Mouse (Mus musculus) hindbrain, embryonic 16.5 days (tissue): ENCODE measurements at regions not wholly inside any gene's neighbourhood (a gene's known extent, or its start where the extent isn't known, plus 50 kb on each side); places are given as distances from the start of the nearest gene placed in this dataset.

ENCODE experiments used
- ATAC-seq: fragments of 200-750 bp; cut with Nextera tagmentation; 2 replicates; pipeline ENCODE4 v1.8.0; 2017; ENCODE audit warnings: moderate TSS enrichment, moderate library complexity
- H3K27ac ChIP-seq: fragments of 300-500 bp; sonication (generic); 2 replicates; pipeline ENCODE4 v1.5.1; 2014; ENCODE audit warnings: low read depth, mild to moderate bottlenecking, control low read depth, low read length, moderate library complexity
- H3K27me3 ChIP-seq: fragments of 300-500 bp; sonication (generic); replicated peaks from 2 replicates; pipeline ENCODE4 v1.6.1; 2014; ENCODE audit warnings: low read length; ENCODE audit not compliant: control insufficient read depth, insufficient read depth
- H3K36me3 ChIP-seq: fragments of 300-500 bp; sonication (generic); 2 replicates; pipeline ENCODE4 v1.6.1; 2014; ENCODE audit warnings: mild to moderate bottlenecking, low read length, moderate library complexity, mixed read lengths; ENCODE audit not compliant: control insufficient read depth, insufficient read depth
- H3K4me1 ChIP-seq: fragments of 300-500 bp; sonication (generic); 2 replicates; pipeline ENCODE4 v1.6.1; 2014; ENCODE audit warnings: low read depth, low read length; ENCODE audit not compliant: control insufficient read depth, insufficient read depth
- H3K4me2 ChIP-seq: fragments of 300-500 bp; sonication (generic); 2 replicates; pipeline ENCODE4 v1.6.1; 2014; ENCODE audit warnings: mild to moderate bottlenecking, low read length, control low read depth, moderate library complexity
- H3K4me3 ChIP-seq: fragments of 300-500 bp; sonication (generic); 2 replicates; pipeline ENCODE4 v1.5.1; 2014; ENCODE audit warnings: mild to moderate bottlenecking, low read length, control low read depth, moderate library complexity
- H3K9ac ChIP-seq: fragments of 300-500 bp; sonication (generic); 2 replicates; pipeline ENCODE4 v1.6.1; 2014; ENCODE audit warnings: low read depth, mild to moderate bottlenecking, control low read depth, low read length, moderate library complexity
- H3K9me3 ChIP-seq: fragments of 300-500 bp; sonication (generic); 2 replicates; pipeline ENCODE4 v1.6.1; 2014; ENCODE audit warnings: mild to moderate bottlenecking, low read length, moderate library complexity; ENCODE audit not compliant: control insufficient read depth
- WGBS: fragments of 180-500 bp; shearing (Covaris S2); extraction: QIAGEN DNeasy Blood & Tissue Kit; methylation state at CpG from one replicate; pipeline ENCODE4 v1.1.7; 2014; 5-methylcytosine and 5-hydroxymethylcytosine counted together

- ATAC-seq, result no peak
- no peak overlapping the region for H3K27ac ChIP-seq
- 75% methylated on average over 13 of the region's 13 CpGs for WGBS
- H3K9me3 ChIP-seq, result no peaks in the 10 kb centered on the region
- H3K36me3 ChIP-seq, result no peaks in the 10 kb centered on the region
- H3K4me3 ChIP-seq, result no peak overlapping the region
- H3K27me3 ChIP-seq, result no peaks in the 10 kb centered on the region
- H3K4me1 ChIP-seq, result no peaks in the 10 kb centered on the region
- no peak overlapping the region for H3K4me2 ChIP-seq
- no peak overlapping the region for H3K9ac ChIP-seq
These were observed 50.7 kb upstream of the Myl10 start for GRCm38 (mm10) chr5:136642208-136642607.
